Mouse (Mus musculus): ENCODE data around the gene Trp53.

Gene Trp53

DNA sequence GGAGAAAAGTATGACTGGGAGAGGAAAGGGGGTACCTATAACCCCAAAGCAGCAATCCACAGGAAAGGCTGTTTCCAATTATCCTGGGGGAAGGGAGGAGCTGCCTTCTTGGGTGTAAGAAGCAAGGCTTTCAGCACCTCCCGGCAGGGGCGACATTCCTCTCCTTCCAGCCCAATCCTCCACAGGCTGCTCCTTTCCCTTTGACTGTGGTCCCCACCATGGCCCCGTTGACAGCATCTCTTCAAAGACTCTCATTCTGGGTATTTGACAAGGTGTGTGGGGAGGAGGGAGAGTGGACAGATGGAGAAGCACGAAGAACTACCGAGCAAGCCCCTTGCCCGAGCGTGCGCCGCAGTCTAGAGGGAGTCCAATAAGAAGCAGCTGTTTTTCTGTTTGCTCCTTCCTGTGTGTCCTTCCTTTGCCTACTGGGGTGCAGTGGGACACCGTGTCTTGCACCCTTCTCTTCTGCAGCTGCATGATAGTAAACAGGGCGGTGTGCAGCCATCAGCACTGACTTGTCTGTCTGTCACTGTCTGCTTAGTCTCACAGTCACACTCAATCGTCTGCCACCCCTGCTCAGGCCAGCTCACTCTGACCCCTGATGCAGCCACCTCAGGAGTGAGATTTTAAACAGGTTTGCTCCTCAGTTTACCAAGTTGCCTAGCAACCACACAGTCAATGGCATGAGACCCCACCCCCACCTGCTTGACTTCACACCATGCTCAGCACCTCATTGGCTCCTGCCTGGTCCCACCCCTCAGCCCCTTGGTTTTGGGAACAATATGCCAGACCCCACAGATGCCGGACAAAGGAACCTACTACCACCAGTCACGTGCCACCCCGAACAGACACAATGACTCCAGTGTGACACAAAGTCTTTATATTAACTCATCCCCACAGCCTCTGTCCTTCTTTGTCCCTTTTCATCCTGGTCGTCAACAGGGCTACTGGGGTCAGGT is 19.0 kb upstream of the Trp53 start:
- peak; percentile 82 for DNase-seq (ENCODE audit: low read depth, low spot score)

- no peak for DNase-seq (ENCODE audit: low read depth, low spot score)
These were observed 16.8 kb upstream of the Trp53 start for GRCm38 (mm10) chr11:69563373-69563772.

DNA sequence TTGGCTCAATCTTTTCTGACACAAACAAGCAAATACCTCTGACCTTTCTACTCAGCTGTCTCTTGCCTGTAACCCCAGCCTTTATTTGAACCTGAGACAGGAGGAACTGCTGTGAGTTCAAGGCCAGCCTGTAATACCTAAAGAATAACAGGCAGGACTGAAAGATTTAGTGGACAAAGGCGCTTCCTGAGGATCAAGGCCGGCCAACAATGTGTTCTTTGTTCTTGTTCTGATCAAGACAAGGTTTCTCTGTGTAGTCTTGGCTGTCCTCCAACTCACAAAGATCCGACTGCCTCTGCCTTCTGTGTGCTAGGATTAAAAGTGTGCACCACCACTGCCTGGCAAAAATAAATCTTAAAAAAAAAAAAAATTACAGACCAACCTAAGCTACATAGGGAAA is 15.8 kb upstream of the Trp53 start:
- peak; percentile 94 for DNase-seq (ENCODE audit: low read depth, low spot score)

DNA sequence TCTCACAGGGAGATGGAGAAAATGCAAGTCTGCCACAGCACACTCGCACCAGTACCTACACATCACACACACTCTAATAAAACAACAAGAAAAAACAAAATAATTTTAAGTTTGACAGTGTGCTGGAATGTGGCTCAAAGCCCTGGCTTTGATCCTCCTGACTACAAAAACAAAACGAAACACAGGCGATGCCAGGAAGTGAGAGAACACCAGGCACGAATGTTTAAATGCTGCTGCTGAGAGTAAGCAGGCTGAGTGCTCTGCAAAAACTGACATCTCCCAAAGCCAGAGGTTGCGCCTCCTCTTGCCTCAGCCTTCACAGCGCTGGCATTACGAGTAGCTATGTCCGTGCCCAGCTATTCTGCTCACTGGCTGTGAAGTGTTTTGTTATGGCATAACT is 15.0 kb upstream of the Trp53 start:
- no peak for DNase-seq (ENCODE audit: low read depth, low spot score)

GRCm38 (mm10) chr11:69575220-69575619 is 4.9 kb upstream of the Trp53 start:
- DNase-seq (ENCODE audit: low read depth, low spot score): peak; percentile 79

DNA sequence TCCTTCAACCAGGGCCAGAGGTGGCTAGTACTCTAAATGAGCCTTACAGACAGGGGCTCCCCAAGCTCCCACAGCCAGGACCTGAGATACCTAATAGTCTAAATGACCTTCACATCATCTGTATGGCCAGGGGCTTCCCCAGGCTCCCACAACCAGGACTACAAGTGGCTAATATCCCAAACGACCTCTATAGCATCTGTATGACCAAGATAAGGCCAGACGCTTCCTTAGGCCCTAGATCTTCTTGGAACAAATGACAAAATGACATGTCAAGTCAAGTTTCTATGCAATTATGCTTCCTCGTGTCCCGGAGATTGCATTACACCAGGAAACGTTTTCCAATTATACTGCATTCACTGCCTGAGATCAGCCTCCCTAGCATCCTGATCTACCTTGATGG is 3.9 kb upstream of the Trp53 start:
- no peak for DNase-seq (ENCODE audit: low read depth, low spot score)

DNA sequence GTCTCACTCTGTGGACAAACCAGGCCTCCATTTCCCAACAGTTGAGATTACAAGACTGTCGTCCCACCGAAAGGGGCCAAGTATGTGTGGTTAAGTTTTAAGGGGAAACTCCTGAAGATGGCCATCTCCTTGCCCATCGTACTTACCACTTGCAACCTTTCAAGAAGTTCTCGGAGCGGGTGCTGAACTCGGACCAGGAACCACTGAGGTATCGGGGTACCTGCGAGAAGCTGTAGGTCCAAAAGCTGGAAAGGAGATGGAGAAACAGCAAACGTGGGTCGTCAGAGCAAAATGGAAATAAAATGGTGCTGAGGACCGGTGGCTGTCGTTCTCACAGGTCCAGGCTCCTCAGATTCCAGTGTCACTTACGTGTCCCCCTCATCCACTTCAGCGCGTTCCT is 1.9 kb upstream of the Trp53 start:
- no peak for DNase-seq (ENCODE audit: low read depth, low spot score)

GRCm38 (mm10) chr11:69579128-69580017 is 786 bp upstream of the Trp53 start:
- DNase-seq (ENCODE audit: low read depth, low spot score): peak; percentile 99

GRCm38 (mm10) chr11:69580572-69581146 is 500 bp downstream of the Trp53 start:
- no peak for DNase-seq (ENCODE audit: low read depth, low spot score)

DNA sequence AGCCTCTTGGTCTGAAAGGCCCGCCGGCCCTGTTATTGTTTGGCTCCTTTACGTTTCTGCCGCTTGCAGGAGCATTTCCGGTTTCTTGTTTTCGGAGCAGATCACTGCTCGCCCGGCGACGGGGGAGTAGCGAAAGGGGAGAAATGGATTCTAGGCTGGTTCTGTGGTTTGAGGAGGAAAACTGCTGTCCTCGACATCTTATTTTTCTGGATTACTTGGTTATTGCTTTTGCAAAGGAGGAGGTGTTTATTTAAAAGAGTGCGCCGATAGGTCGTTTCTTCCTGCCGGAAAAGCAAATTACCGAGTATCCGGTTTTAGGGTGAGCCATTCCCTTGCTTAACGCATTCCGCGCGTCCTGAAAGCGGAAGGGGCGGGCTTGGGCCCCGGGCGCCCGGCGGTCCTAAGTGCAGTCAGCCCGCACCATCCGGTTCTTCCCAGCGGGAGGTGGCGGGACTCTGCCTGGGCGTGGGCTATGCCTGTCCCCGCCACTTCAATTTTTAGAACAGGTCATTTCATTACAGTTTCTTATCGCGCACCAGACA is 1.1 kb downstream of the Trp53 start:
- peak; percentile 95 for DNase-seq (ENCODE audit: low read depth, low spot score)

DNA sequence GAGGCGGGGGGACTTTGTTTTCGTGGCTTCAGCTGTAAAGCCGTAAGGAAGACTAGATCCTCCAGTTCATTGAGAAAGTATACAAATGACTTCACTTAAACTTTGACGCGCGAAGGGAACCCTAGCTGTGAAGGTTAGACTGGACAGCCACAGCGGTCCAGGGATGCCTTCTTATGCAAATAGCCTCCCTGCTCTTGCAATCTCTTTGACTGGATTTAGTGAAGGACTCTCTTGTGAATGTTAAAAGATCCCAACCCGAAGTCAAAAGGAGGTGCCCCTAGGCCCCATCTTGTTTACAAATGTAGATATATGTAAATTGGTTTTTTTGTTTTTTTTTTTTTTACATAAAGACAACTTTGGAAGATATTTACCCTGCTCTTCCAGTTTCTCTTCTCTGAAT is 1.7 kb downstream of the Trp53 start:
- DNase-seq (ENCODE audit: low read depth, low spot score): peak; percentile 98

DNA sequence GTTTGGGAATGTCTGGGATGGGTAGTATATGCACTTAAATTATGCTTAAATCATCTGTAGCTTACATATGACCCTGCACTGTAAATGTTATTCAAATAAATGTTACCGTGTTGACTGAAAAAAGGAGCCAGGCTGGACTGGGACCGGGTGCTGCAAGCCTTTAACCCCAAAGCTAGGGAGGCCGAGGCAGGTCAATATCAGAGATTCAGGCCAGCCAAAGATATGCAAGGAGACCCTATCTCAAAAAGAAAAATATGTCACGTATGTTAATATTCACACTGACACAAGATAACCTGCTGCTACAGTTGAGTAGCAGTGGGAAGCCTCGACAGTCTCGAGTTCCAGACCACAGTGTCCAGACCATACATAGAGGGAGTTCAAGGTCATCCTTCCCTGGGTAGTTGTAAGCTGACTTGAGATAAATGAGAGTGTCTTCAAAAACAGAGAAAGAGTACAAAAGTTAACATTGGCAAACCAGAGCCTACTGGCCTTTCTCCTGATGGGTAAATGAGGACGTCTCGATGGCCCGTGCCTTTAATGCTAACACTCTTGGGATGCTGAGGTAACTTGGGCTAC is 2.2 kb downstream of the Trp53 start:
- DNase-seq (ENCODE audit: low read depth, low spot score): peak; percentile 72

- DNase-seq (ENCODE audit: low read depth, low spot score): no peak
These were observed 3.8 kb downstream of the Trp53 start for GRCm38 (mm10) chr11:69584008-69584407.

DNA sequence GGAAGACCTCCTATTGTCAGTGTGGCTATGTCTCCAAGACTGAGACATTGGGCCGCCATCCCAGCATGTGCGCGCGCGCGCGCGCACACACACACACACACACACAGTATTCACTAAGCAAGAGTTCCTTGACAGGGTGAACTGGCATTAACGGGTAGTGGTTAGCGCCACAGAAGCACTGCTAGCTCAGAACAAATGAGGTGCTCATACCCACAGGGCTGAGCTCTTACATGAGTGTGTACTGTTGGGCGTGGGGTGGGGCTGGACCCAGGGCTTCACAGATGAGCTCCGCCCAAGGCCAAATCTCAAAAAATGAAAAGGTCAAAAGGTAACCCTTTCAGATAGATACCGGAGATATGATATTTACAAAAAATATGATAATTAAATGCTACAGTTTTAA is 4.8 kb downstream of the Trp53 start:
- peak; percentile 67 for DNase-seq (ENCODE audit: low read depth, low spot score)

- peak; percentile 68 for DNase-seq (ENCODE audit: low read depth, low spot score)
These were observed 5.7 kb downstream of the Trp53 start for GRCm38 (mm10) chr11:69585718-69586325.

DNA sequence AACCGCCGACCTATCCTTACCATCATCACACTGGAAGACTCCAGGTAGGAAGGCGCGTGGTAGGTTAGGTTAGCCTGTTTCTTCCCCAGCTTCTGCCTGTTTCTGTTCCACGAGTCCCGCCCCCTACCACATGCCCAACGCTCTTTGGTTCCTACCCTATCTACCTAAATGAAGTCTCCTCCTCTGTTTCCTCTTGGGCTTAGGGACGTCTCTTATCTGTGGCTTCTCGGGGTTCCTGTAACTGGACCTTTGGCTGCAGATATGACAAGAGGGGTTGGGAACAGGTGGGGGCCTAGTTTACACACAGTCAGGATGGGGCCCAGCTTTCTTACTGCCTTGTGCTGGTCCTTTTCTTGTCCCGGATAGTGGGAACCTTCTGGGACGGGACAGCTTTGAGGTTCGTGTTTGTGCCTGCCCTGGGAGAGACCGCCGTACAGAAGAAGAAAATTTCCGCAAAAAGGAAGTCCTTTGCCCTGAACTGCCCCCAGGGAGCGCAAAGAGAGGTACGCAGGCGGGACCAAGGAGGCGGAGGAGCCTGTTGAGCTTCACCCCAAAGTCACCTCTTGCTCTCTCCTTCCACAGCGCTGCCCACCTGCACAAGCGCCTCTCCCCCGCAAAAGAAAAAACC is 9.2 kb downstream of the Trp53 start:
- no peak for DNase-seq (ENCODE audit: low read depth, low spot score)

DNA sequence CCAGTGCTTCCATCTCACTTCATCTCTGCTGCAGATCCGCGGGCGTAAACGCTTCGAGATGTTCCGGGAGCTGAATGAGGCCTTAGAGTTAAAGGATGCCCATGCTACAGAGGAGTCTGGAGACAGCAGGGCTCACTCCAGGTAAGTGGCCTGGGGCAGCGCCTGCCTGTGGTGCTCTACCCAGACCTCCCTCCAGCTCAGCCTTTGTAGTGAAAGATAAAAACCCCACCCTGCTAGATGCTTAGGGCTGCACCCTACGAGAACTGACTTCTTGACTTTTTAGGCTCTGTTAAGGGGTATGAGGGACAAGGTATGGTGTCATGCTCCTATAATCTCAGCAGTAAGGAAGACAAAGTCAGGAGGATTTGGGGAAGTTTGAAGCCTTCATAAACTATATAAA is 10.5 kb downstream of the Trp53 start:
- no peak for DNase-seq (ENCODE audit: low read depth, low spot score)

DNA sequence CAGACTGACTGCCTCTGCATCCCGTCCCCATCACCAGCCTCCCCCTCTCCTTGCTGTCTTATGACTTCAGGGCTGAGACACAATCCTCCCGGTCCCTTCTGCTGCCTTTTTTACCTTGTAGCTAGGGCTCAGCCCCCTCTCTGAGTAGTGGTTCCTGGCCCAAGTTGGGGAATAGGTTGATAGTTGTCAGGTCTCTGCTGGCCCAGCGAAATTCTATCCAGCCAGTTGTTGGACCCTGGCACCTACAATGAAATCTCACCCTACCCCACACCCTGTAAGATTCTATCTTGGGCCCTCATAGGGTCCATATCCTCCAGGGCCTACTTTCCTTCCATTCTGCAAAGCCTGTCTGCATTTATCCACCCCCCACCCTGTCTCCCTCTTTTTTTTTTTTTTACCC is 11.3 kb downstream of the Trp53 start:
- DNase-seq (ENCODE audit: low read depth, low spot score): no peak

DNA sequence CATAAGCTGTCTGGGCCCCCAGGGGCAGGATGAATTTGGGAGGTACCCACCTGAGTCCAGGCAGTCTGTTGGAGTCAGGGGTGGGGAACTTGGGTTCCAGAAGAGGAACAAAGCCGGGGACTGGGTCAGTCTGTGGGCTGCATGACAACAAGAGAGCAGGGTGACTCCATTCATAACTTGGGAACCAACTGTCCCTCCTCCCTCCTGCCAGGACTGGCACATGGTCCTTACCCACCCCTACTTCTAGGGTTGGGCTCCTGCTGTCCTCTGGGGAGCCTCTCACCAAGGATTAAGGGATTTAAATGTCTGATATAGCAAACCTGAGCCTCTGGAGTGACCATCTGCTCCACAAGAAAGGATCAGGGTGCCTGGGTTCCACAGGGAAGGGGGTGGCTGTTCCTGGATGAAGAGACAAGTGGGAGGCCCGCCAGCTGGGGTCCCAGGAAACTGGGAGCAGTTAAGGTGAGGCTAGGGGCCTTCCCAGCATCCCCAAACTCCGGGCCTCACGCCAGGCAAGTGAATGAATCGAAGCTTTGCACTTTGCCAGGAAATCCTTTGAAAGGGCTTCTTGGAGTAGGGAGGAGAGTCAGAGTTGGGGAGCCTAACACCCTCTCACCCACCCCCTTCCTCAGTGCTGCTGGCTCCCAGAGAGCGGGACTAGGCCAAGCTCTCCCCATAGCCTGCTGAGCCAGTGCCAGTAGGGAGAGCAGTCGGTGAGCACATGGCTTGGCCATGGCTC is 11.9 kb downstream of the Trp53 start:
- no peak for DNase-seq (ENCODE audit: low read depth, low spot score)

DNA sequence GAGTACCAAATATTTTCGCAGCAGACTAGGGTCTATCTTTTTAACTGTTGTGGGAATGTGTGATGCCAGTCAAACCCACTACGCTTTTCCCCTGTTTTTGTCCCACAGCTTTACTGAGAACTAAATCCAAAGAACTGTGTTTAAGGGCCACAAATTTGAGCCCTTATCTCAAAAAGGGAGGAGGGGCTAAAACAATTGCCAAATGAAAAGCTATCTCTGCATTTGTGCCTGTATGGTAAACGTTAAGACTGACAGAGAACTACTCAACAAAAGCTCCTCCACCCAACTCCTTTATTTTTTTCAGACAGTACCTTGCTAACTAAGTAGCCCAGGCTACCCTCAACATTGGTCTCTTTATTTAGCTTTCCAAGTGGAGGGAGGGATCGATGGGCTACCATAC is 12.6 kb downstream of the Trp53 start:
- DNase-seq (ENCODE audit: low read depth, low spot score): no peak

Data from ES-CJ7 (cell line).